Mouse (Mus musculus) left cerebral cortex, adult 11 months (tissue): ENCODE measurements at regions not wholly inside any gene's neighbourhood (a gene's known extent, or its start where the extent isn't known, plus 50 kb on each side); places are given as distances from the start of the nearest gene placed in this dataset.

Experiments used
- DNase-seq: peaks from one replicate; pipeline ENCODE4 v3.0.0; 2022; ENCODE audit warnings: low spot score

DNA sequence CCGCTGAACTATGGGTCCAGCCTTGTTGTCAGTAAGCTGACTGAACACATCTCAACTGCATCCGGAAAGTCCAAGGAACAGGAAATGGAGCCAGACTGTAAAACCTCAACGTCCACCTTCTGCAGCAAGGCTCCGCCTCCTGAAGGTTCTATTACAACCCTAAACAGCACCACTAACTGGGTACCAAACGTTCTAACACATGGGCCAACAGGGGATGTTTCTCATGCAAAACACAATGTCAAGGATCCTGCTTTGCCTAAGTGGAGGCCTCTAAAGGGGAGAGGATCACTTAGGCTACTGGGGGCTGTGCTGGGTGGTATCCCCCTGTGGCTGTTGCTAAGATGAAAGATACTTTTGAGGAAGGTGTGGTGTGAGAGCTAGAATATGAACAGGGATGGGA, 51.0 kb upstream of the Stt3b start:
- no peak for DNase-seq

DNA sequence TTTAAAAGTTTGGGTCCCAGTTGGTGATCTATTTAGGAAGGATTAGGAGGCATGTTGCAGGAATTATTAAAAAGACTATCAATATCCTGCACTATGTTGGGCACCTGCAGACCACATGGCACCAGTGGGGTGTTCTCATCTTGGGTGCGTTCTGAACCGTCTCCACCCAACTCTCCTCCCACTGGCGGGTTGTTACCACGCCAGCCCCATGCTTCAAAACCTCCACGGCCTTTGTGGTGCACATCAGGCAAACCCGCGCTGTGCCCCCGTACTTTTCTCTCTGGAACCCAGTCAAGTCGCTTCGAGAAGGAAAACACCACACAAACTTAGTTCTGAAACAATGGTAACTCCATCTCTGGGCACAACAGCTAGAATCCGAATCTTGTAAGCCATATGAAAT, 51.7 kb upstream of the Stt3b start:
- DNase-seq = no peak

DNA sequence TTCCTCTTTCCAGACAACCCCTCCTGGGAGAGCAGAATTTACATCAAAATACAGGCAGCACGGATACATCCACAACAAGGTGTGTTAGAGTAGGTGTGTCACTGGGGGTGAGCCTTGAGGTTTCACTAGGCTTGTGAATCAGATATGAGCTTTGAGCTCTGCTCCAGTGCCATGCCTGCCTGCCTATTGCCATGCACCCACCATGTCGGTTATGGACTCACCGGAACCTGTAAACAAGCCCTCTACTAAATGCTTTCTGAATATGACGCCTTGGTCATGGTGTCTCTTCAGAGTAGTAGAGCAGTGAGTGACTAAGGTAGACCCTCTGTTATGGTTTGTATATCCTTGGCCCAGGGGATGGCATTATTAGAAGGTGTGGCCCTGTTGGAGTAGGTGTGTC, 52.3 kb upstream of the Stt3b start:
- DNase-seq = no peak

DNA sequence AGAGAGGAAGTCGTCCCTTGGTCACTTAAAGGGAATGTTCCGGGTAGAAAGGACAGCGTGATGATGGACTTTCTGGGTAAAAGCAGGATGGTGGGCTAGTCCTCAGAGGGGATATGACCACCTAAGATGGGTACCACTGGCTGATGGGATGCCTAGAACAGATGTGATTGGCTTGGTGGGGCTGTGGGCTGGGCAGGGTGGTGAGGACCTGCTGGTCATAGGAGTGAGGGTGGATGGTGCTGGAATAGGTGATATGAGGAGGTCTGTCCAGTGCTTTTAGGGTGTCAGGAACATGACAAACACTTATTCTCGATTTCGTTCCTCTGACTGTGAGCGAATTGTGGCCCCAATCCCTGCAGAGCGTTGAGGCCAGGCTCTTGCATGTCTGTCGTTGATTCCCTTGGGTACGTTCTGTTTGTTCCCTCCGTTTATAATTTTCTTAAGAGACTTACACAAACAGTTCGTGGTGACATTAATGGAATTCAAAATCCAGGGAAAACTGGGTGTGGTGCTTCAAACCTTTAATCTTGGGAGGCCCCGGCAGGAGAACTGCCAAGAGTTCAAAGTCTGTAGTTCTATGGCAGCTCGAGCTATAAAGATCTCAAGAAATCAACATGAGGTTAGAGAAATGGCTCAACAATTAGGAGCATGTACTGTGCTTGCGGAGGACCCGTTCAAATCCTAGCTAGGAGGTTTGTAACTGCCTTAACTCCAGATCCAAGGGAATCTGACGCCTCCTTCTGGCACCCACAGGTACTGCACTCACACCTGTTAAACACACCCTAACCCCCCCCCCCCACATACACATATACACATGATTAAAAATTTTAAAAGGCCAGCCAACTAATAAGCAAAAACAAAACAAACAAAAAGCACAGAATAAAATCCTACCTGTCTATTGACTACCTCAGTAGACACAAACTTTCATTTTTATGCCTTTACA, 55.0 kb upstream of the Stt3b start:
- DNase-seq = no peak

DNA sequence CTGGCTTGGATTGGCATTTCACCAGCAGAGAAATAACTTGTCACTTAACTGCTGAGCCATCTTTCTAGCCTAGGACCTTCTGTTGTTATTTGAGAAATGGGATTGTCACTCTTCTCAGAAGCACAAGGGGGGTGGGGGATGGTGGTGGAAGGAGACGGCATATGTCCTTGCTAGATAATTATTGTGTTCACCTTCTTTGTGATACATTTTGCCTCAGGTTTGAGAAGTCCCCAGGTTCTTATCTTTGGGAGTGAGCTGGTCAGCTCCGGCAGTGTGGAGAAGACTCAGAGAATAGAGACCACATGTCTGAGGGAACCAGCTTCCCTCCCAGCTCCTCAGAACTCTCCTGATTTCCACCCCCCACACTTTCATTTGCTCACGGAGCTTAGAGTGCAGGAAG, 57.6 kb upstream of the Stt3b start:
- no peak for DNase-seq

DNA sequence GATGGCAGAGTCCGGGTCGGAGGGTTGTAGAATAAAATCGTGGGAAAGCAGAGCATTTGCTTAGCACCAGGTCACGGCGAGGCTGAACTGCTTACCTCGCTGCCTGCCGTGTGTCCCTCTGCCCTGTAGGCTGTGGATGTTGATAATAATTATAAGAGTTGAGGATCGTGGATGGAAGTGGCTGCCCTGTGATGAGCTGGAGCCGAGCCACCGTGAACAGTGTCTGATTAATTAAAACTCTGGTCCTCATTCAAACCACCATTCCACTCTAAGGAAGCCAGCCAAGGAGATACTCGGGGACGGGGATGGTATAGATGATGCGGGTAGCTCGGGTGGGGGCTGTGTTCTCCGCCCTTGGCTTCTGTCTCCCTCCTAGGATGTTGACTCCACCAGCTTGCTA, 70.1 kb upstream of the Stt3b start:
- no peak for DNase-seq

DNA sequence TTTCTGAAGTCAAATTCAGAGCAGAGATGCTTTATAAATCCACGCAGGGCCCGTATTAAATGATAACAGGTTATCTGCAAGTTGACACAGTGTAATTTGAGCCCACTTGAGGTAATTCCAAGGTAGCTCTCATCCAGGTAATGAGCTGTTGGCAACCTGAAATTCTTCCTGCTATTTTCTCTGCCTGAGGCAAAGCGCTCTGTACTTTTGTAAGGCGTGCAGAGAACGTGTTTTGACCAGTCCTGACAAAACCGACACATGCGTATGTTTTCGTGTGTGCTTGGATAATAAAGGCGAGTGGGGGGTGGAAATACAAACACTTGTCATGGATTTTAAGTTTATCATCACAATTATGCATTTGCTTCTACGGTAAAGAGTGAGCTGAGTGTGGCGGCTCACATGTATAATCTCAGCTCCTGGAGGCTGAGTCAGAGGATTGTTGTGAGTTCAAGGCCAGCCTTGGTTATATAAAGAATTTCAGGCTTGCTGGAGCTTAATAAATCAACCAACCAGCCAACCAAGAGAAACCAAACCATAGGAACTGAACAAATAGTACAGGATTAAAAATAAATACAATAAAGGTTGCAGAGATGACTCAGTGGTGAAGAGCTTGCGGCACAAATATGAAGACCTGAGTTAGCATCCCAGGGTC, 72.7 kb upstream of the Stt3b start:
- no peak for DNase-seq

DNA sequence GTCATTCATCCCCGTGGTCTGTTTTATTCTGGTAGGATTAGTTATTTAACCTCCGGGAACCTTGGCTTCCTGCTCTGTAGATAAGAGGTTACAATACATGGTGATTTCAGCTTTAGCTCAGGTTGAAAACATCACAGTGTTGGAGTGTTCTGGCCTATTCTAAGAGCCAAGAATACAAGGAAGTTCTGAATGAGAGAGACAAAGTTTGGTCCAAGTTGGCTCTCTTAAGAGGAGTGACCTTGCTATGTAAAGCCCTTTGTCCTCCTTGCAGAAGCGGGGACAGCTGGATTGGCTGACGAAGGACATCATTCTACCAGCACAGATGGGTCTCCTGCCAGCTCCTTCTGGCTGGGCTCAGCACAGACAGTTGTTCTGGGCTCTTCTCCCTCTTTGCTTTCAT, 73.7 kb upstream of the Stt3b start:
- no peak for DNase-seq

DNA sequence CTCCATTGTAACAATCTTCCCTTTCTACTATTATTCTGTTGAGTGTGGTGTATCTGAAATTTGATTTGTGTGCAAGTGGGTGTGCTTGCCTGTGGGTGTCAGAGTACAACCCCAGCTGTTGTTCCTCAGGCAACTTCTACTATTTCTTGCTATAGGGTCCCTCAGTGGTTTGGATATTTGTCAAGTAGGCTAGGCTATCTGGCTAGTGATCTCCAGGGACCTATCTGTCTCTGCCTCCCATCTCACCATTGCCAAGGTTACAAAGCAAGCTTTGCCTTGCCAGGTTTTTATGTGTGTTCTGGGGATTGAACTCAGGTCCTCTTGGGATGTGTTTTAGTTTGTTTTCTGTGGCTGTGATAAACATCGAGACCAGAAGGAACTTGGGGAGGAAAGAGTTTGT, 74.1 kb upstream of the Stt3b start:
- no peak for DNase-seq

DNA sequence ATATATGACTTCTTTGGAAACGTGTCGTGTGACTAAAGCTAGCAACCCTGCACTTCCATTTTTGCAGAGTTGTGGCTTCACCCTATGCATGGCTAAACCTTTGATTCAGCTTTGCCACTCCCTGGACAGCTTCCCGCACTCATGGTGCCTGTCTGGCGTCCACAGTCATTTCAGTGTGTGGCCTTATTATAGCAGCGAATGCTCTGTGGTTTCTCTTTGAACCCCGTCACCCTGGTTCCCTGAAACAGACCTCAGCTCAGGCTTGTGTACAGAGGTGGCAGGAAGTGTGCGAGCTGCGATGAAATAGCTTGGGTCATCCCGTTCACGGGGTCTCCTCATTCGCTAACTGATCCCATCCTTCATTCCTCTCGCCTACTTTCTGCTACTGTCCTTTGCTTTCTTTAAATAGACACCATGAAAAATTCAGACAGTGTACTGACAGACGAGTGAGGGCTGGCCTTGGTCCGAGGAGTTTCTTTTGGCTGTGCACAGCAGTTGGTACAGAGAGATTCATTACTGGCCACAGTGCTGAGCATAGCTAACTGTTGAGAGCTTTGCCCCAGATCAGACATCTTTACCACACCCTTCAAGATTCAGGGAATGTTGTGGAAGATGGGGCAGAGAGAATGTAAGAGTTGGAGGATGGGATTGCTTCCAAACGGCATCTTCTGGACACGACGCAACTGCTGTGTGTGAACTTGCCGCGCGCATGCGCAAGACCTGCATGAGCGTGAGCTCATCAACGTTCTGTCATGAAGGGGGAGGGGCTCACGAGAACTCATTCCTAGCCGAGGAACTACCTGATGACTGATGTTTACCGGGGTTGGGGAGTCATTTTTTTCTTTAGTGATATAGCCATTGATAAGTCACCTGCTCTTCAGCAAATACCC, 77.5 kb upstream of the Stt3b start:
- no peak for DNase-seq

DNA sequence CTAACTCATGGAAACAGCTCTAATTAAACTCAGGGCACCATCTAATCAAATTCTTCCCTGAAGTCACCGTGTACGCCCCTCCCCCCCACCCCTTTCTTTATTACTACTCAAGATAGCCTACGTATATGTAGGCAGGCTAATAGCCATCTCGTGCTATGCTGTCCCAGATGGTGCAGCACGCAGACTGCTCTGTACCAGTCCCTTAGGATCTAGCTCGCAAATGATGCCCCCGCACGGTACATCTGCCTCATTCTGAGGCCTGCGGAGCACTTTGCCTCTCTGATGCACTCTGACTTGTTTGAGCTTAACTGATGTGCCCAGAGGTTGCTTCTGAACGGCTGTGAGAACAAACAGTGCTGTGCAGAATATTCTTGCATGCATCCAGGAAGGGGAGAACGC, 78.1 kb upstream of the Stt3b start:
- DNase-seq = no peak

DNA sequence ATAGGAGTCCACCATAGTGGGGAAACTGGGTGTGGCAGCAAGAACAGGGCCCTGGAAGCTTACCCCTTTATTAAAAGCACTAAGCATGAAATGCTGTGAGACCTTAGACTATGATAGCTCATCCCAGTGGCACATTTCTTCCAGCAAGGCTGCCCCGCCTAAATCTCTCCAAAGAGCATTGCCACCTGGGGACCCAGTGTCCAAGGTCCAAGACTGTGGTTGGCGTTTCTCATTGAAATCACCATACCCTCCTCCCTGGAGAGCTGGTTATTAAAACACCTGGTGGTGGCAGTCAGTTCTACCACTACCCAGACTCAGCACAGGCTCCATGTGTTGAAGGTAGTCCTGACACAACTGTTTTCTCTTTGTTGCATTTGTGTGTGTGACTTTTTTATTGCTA, 78.9 kb upstream of the Stt3b start:
- DNase-seq = no peak

DNA sequence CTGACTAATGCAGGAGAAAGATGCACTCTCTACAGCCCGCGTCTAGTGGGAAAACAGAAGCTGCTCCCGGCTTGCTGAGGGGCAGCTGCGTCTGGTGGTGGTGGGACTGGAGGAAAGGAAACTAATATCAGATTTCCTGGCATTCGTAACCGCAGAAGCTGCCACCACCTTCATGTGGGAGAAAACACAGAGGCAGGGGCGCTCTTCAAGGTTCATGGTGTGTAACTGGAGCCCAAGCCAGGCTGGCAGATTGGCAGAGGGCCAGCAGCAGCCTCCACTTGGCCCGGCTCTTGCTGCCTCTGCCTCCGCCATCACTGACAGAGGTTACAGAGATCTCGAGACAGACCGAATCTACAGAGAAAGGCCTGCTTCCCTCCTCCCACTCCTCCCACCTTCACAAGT, 80.7 kb upstream of the Stt3b start:
- no peak for DNase-seq

DNA sequence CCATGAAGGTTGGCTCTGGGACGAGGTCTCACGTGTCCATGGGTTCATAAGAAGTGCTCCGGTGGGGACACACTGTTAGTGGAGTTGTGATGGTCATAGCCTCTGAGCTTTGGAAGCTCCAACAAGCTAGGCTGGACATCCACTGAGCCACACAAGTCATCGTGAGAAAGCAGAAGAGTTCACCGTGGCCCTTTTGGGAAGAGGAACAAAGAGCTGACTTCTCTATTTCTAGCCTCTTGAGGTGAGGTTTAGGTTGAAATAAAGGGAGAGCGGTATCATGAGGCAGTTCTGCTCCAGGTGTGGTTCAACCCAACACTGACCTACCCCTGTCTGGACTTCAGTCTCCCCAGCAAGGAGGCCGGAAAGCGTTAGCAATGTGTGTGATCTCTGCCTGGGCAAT, 85.3 kb upstream of the Stt3b start:
- DNase-seq = no peak

DNA sequence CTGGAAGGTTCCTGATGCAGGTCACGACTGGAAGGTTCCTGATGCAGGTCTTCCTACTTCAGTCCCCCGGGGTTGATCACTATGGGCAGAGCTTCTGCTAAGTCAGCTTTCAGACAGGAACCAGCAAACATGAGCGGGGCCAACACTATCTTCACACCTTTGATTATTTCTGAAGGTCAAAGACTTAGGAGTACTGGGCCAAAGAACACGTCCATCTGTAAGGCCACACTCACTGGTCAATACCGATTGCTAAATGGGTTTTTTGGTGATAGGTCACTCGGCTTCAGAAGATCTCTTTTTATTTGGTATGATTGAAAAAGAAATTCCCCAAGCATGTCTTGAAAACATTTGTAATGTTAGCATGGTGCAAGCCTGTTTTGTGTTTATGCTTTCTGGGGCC, 90.2 kb upstream of the Stt3b start:
- no peak for DNase-seq

DNA sequence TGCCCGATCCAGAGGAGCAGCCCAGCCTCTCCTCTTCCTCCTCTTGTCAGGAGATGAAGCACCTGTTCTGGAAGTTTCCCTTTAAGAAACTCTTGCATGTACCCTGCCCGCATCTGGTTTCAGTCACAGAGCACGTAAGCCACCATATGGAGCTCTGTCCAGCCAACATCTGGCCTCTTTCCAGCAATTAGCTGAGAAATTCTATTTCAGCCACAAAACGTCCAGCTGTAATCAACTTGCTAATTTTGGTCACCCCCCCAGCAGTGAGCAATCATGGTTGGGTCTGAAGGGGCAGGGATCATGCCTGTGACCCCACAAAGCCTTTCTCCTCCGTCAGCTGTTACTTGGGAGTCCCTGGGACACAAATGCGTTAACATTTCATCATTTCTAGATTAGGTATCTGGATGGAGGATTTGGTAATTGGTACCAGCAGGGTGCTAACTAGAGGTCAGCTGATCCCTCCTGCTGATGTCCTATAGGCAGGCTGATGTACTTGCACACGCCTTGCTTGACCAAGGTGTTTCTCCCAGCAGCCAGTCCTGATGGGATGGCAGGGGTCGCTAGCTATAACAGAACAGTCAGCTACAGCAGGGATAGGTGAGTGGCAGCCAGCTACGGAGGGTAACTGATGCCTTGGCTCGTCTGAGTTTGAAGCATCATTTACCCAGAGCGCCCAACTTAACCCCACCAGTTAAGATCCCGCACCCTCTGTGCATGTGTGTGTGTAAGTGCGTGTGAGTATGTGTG, 91.4 kb upstream of the Stt3b start:
- DNase-seq = no peak

DNA sequence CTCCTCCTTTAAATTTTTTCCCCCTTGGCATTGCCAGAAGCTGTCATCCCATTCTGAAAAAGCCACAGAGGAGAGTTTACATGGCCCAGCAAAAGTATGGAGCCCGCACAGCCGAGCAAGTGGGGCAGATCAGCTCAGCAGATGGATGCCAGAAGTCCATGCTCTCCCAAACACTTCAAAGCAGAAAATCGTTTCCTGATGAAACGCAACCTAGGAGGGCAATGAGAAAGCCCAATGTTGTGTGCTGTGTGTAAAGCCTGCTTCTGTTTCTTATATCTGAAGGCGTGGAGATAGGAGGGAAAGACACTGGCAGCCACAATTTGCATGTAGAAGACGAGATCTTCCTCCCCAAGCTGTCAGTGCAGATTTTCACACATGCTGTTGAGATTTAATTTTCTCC, 92.4 kb upstream of the Stt3b start:
- no peak for DNase-seq

DNA sequence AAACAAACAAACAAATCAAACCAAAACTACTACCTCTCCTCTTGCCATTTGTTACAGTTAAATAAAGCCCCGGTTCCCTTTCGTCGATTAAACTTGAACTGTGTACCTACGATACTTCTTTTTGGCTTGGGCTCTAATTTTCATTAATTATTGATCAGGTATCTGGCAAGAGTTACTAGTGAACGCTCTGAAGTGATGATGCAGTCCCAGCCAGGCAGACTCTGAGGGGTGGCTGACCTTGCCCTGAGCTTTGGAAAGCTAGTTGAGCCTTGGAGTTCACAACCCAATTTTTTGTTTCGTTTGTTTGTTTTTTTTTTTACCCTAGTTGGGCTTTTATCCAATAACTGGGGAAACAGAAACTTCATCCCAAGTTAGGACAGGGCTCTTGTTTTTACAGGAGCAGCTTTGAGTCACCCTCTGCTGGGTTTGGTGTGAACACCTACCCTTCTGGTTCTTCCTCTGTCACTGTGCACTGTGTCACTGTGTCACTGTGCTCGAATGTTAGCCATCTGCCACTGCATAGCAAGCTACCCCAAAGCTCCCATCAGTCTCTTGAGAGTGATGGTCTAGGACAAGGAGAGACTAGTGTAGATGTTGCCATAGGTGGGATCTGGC, 93.2 kb upstream of the Stt3b start:
- DNase-seq = no peak

DNA sequence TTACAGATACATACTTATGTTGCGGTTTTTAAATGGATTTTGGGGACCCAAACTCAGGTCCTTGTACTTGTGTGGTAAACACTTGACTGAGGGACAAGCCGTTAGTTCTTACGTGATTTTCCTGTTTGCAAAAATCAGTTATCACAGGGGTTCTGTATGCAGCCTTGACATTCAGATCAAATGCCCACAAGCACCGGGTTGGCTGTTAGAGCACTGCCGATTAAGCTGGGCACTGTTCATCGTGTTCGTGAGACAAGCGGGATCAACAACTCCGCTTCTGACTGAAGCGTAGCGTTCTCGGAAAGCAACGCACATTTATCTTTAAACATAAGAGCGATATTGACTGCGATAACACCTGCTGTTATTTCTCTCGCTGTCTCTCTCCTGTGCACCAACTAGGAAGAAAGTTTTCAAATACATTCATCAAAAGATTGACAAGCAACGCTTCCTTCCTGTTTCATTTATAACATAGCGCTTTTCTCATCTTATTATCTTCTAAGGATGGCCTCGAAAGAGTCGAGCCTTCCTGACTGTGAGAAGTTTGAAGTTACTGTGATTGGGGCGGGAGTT, 97.8 kb upstream of the Stt3b start:
- DNase-seq = no peak

DNA sequence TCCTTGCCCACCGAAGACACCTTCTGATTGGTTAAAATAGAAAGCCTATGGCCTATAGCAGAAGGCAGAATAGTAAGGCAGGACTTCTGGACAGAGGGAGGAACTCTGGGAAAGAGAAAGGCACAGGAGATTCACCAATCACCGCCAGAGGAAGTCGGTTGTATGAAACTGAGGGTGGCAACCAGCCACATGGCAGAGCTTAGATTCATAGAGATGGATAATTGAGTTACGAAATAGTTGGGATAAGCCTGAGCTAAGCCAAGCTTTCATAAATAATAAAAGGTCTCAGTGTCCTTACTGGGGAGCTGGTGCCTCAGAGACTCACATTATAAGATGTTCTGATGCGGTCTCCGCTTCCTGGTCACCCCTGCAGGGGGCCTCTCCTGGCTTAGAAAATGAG, 98.7 kb upstream of the Stt3b start:
- no peak for DNase-seq

DNA sequence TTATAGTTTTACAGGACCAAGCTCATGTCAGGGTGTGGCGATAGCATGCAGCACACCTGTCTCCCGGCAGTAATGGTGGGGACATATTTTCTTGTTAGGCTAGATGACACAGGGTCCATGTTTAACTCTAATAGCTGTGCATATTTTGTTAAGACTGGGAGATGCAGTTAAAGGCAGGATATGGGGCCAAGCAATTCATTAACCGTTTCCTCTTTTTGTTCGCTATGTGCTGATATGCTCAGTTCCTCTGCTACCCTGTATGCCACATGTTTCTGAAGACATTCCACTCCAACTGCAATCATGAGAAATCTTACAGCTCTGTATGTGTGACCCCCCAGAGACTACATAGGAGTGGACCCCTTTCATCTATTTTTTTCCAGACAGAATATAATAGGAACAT, 104.0 kb upstream of the Stt3b start:
- DNase-seq = no peak
